Mouse (Mus musculus): Measurements from ENCODE around the gene Slc16a1. TPM values are rescaled to one million over a fixed set of nuclear protein-coding genes. Genes with fewer than 3 reads are reported as not detected.
"Not testable (repeated sequence)": the region's sequence is repeated elsewhere in the genome, so short reads cannot be mapped to it uniquely, and the experiment has no call there.

The Slc16a1 gene
- total RNA-seq, 2 experiments from 2014 or later, result 21.8 to 33.8 TPM

DNA sequence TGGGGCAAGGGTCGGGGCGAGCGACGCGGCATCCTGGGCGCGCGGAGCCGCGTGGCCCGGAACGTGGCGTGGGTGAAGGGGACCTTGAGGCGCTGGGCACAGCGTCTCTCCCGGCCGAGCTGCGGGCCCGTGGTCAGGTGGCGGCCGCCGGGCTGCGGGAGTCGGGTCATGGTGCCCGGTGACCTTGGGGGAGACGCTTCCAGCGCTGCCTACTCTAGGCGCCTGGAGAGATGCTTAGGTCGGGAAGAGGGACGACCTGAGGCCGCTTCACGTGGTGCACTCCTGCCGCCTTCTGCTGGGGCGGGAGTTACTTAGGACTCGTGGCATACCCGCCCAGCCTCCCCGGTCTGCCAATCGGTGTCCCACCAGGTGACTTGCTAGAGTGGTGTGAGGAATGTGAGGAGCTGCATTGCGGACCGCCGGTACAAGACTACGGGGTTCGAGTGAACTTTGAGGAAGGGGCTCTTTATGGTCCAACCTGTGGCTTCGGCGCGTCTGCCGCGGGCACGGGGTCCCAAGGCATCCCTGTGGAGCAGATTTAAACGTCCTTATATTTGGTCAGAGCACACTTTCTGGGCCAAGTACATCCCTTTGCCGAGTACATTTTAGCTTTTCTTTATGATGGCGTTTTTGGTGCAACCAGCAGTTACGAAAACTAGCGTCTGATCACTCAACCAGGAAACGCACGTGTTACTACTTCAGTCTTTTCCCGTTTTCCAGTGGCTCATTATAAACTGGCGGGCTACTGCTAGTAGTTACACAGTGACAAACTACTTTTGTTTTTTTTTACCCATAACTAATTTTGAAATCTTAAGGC is 672 bp downstream of the Slc16a1 start:
- peak; percentile 55 for DNase-seq (ENCODE audit: low spot score)

DNA sequence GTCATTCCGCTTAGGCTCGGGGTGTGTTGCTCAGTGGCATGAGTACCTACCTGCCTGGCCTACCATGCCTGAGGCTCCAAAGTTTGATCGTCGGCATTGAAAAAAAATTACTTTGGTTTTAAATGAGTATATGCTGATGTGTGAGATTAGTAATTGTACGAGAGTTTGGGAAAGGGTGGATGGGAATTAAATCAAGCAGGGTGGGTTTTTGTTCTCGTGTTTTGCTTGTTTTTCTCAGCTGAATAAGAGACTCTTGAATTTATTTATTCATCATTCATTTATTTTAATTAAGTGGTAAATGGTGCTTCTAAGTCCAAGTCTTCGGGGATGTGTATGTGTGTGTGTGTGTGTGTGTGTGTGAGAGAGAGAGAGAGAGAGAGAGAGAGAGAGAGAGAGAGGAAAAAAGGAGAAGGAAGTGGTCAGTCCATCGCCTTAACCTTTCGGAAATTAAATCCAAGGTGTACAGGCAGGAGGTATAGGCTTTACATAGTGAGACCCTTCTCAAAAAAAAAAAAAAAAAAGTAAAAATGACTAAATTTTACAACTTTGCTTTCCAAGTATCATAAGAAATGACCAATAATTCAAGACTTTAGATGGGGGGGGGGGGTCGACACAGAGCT is 1.4 kb downstream of the Slc16a1 start:
- no peak for DNase-seq (ENCODE audit: low spot score)

- DNase-seq (ENCODE audit: low spot score), result no peak
Measured at GRCm38 (mm10) chr3:104640855-104641254, 2.4 kb downstream of the Slc16a1 start.

GRCm38 (mm10) chr3:104641313-104641712 is 2.8 kb downstream of the Slc16a1 start:
- DNase-seq (ENCODE audit: low spot score), result no peak

DNA sequence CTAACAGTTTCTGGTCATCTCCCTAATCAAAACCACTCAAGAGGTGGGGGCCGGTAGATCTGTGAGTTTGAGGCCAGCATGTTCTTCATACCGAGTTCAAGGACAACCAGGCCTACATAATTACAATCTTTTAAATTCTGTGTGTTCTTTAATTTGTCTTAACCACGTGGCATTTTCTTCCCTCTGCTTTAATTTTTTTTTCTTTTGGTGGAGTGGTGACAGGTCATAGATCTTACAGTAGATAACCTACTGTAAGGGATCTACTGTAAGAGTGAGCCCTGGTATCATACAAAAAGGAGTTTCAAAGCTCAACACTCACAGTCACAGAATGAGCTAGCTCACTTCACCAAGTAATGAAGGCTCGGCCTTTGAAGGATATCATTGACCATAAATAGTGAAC is 4.6 kb downstream of the Slc16a1 start:
- no peak for DNase-seq (ENCODE audit: low spot score)

DNA sequence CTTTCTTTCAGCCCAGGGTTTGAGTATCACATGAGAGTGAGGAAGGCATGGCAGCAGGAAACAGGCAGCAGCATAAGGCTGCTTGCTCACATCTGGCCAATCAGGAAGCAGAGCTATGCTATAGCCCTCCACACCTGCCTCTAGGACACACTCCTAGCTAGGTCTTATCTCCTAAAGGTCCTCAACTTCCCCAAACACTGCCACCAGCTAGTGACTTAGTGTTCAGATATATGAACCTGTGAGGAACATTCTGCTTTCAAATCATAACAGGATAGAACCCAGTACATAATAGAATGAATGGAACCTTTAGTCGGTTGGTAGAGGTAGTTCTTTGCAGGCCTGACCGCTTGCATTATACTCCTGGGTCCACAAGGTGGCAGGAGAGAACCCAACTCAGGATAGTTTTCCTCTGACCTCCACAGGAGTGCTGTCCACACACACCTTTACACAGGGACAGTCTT is 5.4 kb downstream of the Slc16a1 start:
- DNase-seq (ENCODE audit: low spot score), result peak; percentile 54

GRCm38 (mm10) chr3:104644371-104644770 is 5.9 kb downstream of the Slc16a1 start:
- DNase-seq (ENCODE audit: low spot score), result no peak

DNA sequence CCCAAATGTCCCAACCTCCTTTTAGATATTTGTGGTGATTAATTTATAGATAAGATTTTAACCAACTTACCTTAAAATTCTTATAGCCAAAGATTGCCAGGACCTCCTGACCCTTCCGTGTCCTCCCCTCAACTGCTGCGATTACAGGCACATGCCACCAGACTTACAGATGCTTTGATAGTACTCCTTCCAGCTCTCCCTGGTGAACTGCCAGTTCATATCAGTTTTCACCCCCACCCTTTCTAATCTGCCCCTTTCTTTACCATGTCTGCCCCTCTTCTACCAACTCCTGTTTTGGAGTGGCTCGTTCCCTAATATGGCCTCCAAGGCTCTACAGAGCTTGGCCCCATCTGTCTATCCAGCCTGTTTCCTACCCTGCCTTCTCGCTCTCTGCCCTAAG is 15.8 kb downstream of the Slc16a1 start:
- no peak for DNase-seq (ENCODE audit: low spot score)

GRCm38 (mm10) chr3:104654921-104655320 is 16.5 kb downstream of the Slc16a1 start:
- no peak for DNase-seq (ENCODE audit: low spot score)

DNA sequence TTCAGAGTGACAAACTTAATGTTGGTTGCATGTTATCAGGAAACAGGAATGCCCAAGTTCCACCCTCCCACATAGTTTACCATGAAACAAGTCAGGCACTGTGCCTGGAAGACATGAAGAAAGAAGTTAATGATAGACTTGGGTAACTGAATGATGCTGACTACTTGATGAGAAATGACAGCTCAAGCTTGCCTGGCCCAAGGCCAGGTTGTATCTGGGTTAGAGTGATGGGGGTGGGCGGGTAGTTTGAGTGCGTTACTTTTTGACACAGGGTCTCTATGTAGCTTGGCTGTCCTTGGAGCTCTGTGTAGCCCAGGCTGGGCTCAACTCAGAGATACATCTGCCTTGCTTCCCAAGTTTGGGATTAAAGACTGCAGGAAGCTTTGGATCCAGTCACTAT is 20.2 kb downstream of the Slc16a1 start:
- DNase-seq (ENCODE audit: low spot score), result no peak

DNA sequence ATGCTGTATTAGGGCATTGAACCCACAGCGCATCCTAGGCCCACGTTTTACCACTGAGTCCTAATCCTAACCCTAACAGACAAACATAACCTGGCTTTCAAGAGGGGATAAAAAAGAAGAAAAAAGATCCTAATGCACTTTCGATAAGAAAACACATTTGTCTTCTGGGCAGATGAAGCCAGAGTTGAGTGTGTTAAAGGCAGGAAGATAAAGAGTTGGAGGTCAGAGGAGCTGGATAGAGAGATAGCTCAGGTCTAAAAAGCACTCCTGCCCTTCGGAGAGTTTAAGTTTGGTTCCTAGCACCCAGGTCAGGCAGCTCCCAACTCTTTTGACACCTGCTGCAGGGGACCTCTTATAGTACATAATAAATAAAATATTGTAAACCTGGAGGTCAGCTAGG is 21.3 kb downstream of the Slc16a1 start:
- DNase-seq (ENCODE audit: low spot score), result no peak

GRCm38 (mm10) chr3:104660522-104660921 is 22.1 kb downstream of the Slc16a1 start:
- DNase-seq (ENCODE audit: low spot score), result no peak

- no peak for DNase-seq (ENCODE audit: low spot score)
Measured at GRCm38 (mm10) chr3:104662007-104662406, 23.5 kb downstream of the Slc16a1 start.

DNA sequence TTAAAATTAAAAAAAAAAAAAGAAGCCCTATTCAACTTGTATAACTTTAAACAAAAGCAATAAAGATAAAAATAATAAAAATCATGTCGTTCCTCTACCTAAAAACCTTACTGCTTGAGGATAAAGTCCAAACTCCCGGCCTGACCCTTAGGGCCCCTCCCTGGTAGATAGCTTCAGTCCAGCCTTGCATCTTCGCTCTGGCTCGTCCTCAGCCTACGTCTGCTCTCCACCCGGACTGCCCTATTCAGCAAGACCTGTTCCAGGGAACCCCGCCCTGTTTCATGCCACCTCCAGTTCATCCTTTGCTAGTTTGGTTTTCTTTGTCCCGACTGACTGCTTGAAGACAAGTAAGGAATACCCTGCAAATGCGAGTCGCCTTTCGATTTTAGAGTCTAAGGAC is 24.5 kb downstream of the Slc16a1 start:
- no peak for DNase-seq (ENCODE audit: low spot score)

GRCm38 (mm10) chr3:104666950-104667349 is 28.5 kb downstream of the Slc16a1 start:
- peak; percentile 64 for DNase-seq (ENCODE audit: low spot score)

DNA sequence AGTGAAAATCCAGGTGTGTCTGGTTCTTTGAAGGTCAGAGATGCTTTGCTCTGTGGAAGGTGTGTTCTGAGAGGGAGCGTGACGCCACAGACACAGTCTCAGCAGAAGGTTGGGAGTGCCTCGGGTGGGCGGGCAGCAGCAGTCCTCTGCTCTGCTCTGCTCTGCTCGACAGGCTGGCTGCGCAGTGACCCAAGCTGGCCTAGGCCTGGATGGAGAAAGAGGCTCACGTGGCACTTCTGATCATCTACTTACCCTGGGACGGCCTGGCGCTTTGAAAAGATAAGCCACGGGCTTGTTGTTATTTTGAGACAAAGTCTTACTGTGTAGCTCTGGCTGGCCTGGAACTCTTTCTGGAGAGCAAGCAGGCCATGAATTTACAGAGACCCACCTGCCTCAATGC is 29.0 kb downstream of the Slc16a1 start:
- no peak for DNase-seq (ENCODE audit: low spot score)

- no peak for DNase-seq (ENCODE audit: low spot score)
Measured at GRCm38 (mm10) chr3:104668989-104669388, 30.5 kb downstream of the Slc16a1 start.

DNA sequence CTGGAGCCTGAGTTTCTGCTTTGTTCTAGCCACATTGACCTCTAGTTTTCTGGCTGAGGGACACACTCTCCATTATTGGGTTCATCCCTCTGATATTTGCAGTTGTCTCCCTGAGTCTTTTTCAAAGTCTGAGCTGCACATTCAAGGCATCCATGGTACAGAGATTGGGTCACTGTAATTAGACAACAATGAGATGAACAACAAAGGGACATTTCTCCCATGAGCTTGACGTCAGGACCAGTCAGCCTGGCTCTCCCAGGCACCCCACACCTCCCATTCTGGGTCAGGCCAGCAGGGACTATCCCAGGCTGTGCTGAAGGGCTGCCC is 31.4 kb downstream of the Slc16a1 start:
- no peak for DNase-seq (ENCODE audit: low spot score)

- not testable (repeated sequence) for DNase-seq (ENCODE audit: low spot score)
Measured at GRCm38 (mm10) chr3:104670183-104671020, 31.9 kb downstream of the Slc16a1 start.

GRCm38 (mm10) chr3:104671543-104671942 is 33.1 kb downstream of the Slc16a1 start:
- DNase-seq (ENCODE audit: low spot score), result no peak

- DNase-seq (ENCODE audit: low spot score), result no peak
Measured at GRCm38 (mm10) chr3:104672041-104672440, 33.6 kb downstream of the Slc16a1 start.

- no peak for DNase-seq (ENCODE audit: low spot score)
Measured at GRCm38 (mm10) chr3:104673642-104674328, 35.3 kb downstream of the Slc16a1 start.

Data from gastrocnemius, adult 18-20 months (tissue).